Mouse (Mus musculus): ENCODE measurements around the gene Adcy7. TPM values are rescaled to one million over a fixed set of nuclear protein-coding genes. Genes with fewer than 3 reads are reported as not detected.
A peak's percentile ranks its signal among the peaks of the same experiment; 100 is the strongest.

Adcy7 gene
- total RNA-seq, 2 experiments from 2014 or later: 25.5 to 41.6 TPM

- no peak for ATAC-seq (replicated peaks; ENCODE audit: poor library complexity)
Observed at GRCm38 (mm10) chr8:88270086-88270485, 2.1 kb upstream of the Adcy7 start.

GRCm38 (mm10) chr8:88273051-88273430 is 838 bp downstream of the Adcy7 start:
- ATAC-seq (replicated peaks; ENCODE audit: poor library complexity): no peak

- ATAC-seq (replicated peaks; ENCODE audit: poor library complexity): peak; percentile 42
Observed at GRCm38 (mm10) chr8:88274090-88274489, 1.9 kb downstream of the Adcy7 start.

GRCm38 (mm10) chr8:88279220-88279619 is 7.0 kb downstream of the Adcy7 start:
- ATAC-seq (replicated peaks; ENCODE audit: poor library complexity): peak; percentile 17

DNA sequence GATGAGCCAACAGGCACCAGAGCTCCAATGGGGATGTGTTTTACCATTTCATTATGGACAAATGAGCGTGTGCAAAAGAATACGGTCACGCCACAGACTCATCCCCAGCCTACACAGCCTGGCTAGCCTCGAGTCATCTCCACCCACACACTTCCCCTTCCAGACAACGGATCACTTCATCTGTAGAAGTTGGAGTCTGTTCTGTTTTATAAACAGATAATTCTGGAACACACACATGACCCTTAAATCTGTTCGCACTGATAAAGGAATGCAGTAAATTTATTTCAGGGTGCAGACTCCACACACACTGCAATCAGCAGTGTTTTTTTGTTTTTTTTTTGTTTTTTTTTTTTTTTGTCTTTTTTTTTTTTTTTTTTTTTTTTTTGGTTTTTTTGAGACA is 7.5 kb downstream of the Adcy7 start:
- peak; percentile 83 for ATAC-seq (replicated peaks; ENCODE audit: poor library complexity)

GRCm38 (mm10) chr8:88280904-88281303 is 8.7 kb downstream of the Adcy7 start:
- ATAC-seq (replicated peaks; ENCODE audit: poor library complexity): peak; percentile 51

- peak; percentile 58 for ATAC-seq (replicated peaks; ENCODE audit: poor library complexity)
Observed at GRCm38 (mm10) chr8:88282684-88283083, 10.5 kb downstream of the Adcy7 start.

DNA sequence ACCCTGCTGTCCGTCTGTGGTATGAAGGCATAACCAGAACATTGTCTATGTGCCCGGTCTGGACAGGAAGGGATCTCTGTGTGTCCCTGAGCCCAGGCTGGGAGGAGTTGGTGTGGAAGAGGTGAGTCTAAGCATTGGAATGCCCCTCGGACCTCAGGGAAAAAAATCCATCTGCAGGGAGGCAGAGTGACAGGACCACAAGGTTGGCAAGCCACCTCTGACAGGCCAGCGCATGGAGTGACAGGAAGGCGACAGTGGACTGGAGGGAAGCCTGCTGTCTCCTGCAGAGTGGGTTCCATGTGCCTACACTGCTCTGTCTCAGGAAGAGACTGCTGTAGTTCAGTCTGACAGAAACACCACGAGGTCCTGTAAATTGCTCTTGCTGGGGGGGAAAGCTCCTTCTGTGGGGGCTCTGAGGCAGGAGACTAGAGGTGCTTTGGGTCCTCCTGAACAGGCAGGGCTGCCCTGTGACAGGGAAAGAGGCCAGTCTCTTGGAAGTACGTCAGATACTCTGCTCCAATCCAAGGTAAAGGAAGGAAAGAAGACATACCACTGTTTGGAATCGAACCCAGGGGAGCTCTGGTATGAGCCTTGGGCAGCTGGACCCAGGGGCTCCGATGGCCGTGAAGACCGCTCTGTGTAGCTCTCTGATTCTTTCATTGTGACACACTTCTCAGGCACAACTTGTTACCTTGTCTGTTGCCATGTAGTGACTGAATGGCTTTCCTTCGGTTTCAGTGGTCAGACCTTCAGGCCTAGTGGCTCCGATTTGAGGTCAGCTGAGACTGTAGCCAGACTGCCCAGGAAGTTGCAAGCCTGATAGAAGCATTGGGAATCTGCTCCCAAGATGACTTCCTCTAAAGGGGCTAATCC is 11.3 kb downstream of the Adcy7 start:
- ATAC-seq (replicated peaks; ENCODE audit: poor library complexity): no peak

DNA sequence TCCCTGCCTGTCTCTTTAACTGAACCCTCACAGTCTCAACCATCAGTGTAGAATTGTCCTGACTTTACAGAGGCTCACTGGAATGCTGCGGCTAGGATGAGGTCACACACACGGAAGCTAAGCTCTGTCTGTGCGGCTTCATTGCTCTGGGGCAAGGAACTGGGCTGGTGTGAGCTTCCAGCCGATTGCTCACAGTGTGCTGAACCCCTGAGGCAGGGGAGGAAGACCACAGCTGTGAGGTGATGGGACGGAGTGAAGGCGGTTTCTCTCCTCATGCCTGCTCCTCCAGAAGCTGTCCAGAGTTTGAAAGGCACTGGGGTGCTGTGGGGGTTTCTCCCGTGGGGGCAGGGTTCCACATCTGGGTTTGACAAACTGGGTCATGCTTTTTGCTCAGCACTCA is 12.5 kb downstream of the Adcy7 start:
- no peak for ATAC-seq (replicated peaks; ENCODE audit: poor library complexity)

DNA sequence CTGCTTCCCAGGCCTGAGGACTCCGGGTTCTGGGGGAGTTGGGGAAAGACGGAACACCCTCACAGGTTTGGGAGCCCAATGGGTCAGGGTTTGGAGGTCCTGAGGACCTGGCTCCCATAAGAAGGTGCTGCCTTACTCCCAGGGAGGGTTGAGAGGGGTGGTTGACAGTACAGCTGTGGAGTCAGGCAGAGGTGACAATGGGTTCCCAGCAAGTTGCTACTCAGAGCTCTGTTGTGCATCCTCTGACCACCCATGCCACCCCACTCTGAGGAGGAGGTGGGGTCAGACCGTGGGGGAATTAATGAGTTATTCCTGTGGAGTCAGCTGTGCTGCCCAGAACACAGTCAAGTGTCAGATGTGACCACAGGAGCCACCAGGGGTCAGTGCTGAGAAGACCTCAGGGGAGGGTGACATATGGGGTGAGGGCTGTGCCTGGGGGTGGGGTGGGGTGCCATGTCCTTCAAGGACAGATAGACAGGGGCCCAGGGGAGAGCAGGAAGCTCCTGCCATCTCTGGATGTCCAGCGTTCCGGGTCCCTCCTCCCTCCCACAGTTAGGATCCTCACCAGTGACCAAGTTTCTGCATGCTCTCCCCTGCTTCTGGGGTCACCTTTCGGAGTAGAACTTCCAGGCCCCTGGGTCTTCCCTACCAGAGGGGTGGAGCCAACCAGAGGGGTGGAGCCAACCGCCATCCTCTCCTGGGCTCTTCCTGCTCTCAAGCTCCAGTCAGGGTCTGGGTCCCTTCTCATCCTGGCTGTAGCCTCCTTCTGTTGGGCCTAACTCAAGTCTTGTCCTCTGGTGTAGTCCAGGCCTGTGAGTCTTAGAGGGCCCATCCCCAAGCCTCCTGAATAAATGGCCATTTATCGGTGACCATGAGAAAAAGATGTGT is 13.5 kb downstream of the Adcy7 start:
- no peak for ATAC-seq (replicated peaks; ENCODE audit: poor library complexity)

GRCm38 (mm10) chr8:88286421-88286960 is 14.3 kb downstream of the Adcy7 start:
- ATAC-seq (replicated peaks; ENCODE audit: poor library complexity): no peak

- peak; percentile 62 for ATAC-seq (replicated peaks; ENCODE audit: poor library complexity)
Observed at GRCm38 (mm10) chr8:88288622-88289242, 16.5 kb downstream of the Adcy7 start.

DNA sequence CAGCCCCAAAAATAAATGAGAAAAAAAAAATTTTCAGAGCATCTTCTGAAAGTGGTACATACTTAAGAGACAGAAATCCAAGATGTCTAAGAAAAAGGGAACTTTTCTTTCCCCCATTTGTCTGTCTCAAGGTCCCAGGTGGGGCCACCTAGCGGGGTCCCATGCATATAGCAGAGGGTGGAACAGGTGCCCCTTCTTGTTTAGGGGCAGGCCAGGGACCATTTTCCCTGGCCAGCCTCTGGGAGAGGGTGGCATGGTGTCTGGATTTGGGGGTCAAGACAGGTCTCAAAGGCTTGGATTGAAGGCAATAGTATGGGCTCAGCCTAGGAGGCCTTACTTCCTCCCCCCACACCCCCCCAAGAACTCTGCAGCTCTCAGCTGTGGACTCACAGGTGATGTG is 17.7 kb downstream of the Adcy7 start:
- no peak for ATAC-seq (replicated peaks; ENCODE audit: poor library complexity)

DNA sequence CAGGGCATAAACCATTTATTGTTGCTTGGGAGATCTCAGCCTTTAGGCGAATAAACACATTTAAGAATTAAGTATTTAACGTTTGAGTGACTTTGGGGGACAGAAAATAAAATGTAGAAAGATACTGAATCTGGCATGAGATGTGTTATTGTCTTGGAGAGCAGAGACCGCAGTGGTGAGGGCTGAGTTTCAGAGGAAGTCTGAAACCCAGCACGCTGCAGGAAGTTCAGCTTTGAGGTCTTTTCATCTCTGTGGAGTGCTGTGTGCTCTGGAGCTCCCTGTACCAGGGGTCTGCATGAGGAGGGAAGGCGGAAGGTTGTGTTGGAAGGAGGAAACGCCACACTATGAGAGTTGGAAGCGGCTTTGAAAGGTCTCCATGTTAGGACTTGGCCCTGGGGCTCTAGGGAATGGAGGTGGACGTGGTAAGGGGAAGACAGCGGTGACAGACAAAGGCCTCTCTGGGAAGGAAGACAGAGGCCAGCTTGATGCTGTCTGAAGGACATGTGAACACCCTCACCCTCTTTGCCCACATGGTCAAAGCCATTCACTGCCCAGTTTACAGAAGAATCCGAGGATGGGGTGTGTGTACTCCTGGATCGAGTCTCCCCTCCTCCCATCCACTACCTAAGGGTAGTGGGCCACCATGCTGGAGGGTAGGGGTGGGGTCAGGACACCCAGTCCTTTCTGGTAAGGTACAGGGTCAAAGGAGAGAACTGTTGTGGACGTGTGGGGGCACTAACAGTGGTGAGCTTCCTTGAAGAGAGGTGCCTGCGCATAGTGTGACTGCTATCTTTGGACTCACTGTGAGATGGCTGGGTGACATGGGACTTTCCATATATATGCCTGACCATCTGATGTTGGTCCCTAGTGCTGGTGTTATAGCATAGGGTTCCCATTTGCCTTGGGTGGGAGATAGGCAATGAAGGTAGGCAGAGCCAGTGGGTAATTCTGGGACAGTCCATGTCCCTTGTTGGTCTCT is 18.4 kb downstream of the Adcy7 start:
- no peak for ATAC-seq (replicated peaks; ENCODE audit: poor library complexity)

GRCm38 (mm10) chr8:88291305-88291690 is 19.1 kb downstream of the Adcy7 start:
- ATAC-seq (replicated peaks; ENCODE audit: poor library complexity): no peak

DNA sequence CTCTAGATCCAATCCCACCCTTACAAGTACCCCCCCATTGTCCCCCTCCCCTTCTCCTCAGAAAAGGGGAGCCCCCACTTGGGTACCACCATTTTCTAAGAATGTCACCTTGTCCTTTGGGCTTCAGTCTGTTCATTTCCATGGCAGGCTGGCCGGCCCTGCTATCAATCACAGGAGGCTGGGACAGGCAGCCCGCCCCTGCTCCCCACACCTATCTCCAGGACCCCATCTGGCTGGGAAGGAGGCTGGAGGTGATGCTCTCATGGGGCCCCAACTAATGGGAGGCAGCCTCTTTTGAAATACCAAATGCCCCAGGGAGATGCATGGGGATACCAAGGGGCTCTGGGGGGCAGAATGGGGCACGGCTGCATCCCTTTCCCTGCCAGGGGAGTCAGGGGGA is 20.7 kb downstream of the Adcy7 start:
- no peak for ATAC-seq (replicated peaks; ENCODE audit: poor library complexity)

- ATAC-seq (replicated peaks; ENCODE audit: poor library complexity): peak; percentile 50
Observed at GRCm38 (mm10) chr8:88293590-88294356, 21.6 kb downstream of the Adcy7 start.

GRCm38 (mm10) chr8:88294977-88295376 is 22.8 kb downstream of the Adcy7 start:
- no peak for ATAC-seq (replicated peaks; ENCODE audit: poor library complexity)
